Mouse (Mus musculus): Measurements from ENCODE around the gene Ncor2.

DNA sequence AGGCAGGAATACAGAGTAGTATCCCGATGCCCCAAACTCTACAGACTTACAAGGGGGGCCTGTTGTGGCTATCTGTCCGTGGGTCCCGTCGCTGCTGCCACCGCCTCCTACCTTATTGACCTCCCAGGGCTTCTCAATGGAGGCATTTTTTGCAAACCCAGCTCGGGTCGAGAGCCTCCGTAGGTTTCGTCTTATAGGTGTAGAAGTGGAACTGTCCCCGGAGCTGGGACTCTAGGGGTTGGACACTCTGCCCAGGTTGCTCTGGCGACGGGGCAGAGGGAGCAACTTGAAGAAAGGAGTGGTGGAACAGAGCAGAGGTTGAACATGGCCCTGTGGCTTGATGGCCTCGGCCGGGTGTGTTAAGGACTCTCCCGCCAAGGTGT lies 175.2 kb downstream of the Ncor2 start:
- TF ChIP-seq CTCF (IDR thresholded peaks at IDR 0.05; ENCODE audit: control insufficient read depth, insufficient read depth, insufficient read length) (no peak), MAX (IDR thresholded peaks at IDR 0.05) (no peak), USF1 (IDR thresholded peaks at IDR 0.05; ENCODE audit: low read depth) (no peak)
